Mouse (Mus musculus) forelimb bud, embryonic 11.5 days (tissue): ENCODE results near the gene Prkd2.
A peak's percentile ranks its signal among the peaks of the same experiment; 100 is the strongest.

Experiments
- DNase-seq: peaks from one replicate; pipeline ENCODE4 v3.0.0-alpha.2; 2012; ENCODE audit warnings: low read depth, low spot score

Prkd2 gene

DNA sequence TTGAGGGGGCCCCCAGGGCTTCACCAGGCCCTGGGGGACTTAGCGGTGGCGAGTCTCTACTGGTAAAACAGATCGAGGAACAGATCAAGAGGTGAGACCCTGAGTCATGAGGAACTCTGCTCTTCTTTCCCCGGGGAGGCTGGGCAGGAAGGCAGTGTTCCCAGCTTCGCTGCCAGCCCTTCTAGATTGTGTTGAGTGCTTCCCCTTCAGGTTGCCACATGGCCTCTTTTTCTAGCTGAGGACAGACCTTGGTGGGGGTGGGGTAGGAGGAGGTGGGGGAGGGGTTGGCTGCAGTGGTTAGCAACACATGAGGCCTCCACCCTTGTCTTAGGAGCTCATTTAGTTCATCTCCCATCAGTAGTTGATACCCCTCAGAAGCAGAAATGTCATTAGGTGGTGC lies 16.1 kb upstream of the Prkd2 start:
- no peak for DNase-seq

- no peak for DNase-seq
Observed at GRCm38 (mm10) chr7:16827274-16827673, 15.4 kb upstream of the Prkd2 start.

DNA sequence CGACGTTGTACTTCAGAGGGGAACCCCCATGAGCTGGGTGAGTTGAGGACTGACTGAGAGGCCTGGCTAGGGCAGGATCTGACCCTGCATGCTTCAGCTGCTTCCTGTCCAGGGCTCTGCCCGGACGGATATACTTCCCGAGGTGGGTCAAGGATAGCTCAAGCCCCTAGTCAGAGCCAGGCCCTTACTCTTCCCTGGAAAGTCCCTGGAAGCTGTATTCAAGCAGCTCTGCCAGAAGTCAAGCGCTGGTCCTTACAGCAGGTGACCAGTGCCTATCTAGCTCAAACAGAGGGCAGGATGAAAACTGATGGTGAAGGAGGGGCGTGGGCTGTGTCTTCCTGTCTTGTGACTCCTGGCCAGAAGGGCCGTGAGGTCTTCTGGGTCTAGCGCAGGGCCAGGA lies 12.3 kb upstream of the Prkd2 start:
- no peak for DNase-seq

- DNase-seq, result no peak
Observed at GRCm38 (mm10) chr7:16837916-16838803, 4.5 kb upstream of the Prkd2 start.

- DNase-seq, result no peak
Observed at GRCm38 (mm10) chr7:16838804-16839426, 3.8 kb upstream of the Prkd2 start.

GRCm38 (mm10) chr7:16839427-16840108 lies 3.1 kb upstream of the Prkd2 start:
- DNase-seq, result no peak

- no peak for DNase-seq
Observed at GRCm38 (mm10) chr7:16840109-16840491, 2.6 kb upstream of the Prkd2 start.

DNA sequence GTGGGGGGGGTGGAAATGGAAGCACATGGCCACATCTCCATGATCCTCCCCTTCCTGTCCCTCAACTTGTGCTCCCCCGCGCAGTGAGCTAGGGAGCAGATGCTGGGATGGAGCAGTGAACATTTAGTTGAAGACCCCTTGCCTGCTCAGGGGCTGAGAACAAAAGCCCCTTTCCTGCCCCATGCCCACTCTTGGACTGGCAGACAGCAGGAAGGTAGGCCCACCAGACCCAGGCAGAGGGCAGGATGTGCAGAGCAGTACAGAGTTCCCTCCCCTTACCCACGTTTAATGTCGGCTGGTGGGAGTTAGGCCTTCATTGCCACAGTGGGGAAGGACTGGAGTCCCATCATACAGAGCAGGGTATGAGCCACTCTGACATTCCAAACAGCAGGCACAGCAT lies 1.6 kb upstream of the Prkd2 start:
- no peak for DNase-seq

- DNase-seq, result no peak
Observed at GRCm38 (mm10) chr7:16841561-16842560, 841 bp upstream of the Prkd2 start.

- peak; percentile 24 for DNase-seq
Observed at GRCm38 (mm10) chr7:16843441-16844171, 904 bp downstream of the Prkd2 start.

DNA sequence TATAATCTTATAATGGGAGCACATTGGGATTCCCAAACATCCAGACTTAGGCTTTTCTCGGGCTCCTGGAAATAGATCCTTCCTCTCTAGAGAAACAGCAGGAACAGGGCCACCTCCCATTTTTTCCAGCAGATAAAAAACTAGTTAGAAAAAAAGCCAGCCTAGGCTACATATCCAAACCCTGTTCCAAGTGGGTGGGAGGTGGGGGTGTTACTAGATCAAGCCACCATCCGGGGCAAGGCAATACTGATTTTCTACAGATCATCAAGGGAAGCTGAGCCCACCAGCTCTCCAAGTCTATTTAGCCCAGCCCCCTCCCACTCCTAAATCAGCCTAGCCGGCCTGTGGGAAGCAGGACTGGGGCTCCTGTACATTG lies 2.0 kb downstream of the Prkd2 start:
- no peak for DNase-seq

GRCm38 (mm10) chr7:16845072-16845819 lies 2.5 kb downstream of the Prkd2 start:
- DNase-seq, result no peak

DNA sequence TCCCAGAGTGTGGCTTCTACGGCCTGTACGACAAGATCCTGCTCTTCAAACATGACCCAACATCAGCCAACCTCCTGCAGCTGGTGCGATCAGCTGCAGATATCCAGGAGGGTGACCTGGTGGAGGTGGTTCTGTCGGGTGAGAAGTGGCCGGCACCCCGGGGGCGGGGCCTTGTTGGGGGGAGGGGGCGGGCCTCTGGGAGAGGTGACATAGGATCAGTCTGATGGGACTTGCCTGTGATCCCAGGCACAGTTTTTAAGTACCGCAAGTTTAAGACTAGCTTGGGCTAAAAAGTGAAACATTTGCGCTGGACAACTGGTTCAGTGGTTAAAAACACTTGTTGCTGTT lies 3.1 kb downstream of the Prkd2 start:
- DNase-seq, result no peak

GRCm38 (mm10) chr7:16846775-16847174 lies 4.1 kb downstream of the Prkd2 start:
- DNase-seq, result no peak

GRCm38 (mm10) chr7:16847507-16847906 lies 4.8 kb downstream of the Prkd2 start:
- DNase-seq, result no peak

GRCm38 (mm10) chr7:16848579-16848978 lies 5.9 kb downstream of the Prkd2 start:
- peak; percentile 36 for DNase-seq

DNA sequence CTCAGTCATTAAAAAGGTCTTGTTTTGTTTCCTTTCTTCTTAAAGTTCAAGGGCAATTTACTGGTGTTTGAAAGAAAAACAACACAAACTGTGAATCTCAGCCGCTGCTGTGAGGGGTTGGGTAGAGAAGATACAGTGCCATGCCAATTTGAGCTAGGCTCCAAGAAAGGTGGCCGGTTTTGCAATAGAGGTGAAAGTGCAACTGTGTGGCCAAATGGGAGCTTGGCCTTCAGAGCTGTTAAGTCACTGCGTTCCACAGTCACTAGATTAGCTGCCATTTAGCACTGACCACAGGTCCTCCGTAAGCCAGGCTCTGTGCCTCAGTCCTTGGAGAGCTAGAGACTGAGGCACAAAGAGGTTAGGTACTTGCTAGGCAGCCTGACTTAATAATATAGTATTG lies 8.9 kb downstream of the Prkd2 start:
- no peak for DNase-seq

DNA sequence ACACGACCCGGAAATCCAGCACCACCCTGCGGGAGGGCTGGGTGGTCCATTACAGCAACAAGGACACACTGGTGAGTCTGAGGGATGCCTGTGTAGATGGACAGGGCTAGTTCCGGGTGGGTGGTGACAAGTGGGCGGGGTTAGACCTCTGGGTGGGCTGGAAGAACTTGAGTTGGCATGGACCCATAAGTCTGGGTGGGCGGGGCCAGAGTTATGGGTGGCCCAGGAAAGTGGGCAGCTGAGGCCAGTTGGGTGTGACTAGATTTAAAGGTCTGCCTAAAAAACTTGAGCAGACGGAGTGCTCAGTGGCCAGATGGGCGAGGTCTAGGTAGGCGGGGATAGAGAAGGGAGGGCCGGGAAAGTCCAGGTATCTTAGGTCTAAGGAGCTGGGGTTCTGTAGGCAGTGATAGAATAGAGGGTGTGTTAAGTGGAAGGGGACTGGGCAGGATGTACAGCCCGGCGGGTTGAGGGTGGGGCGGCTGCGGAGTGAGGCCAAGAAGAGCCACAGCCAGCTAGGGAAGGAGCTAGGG lies 10.7 kb downstream of the Prkd2 start:
- DNase-seq, result no peak

DNA sequence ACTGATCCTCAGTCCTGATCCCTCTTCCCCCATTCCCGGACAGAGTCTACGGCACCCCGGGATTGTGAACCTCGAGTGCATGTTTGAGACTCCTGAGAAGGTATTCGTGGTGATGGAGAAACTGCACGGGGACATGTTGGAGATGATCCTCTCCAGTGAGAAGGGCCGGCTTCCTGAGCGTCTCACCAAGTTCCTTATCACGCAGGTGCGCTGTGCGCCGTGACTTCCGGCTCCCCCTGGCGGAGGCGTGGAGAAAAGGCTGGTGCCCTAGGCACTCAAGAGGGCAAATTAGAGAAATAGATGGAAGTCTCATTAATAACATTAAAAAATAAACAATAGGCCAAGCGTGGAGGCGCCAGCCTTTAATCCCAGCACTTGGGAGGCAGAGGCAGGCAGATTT lies 15.6 kb downstream of the Prkd2 start:
- no peak for DNase-seq
